Mouse (Mus musculus): ENCODE measurements at regions not wholly inside any gene's neighbourhood (a gene's known extent, or its start where the extent isn't known, plus 50 kb on each side); places are given as distances from the start of the nearest gene placed in this dataset.
A peak's percentile ranks its signal among the peaks of the same experiment; 100 is the strongest.
"Not testable (repeated sequence)": the region's sequence is repeated elsewhere in the genome, so short reads cannot be mapped to it uniquely, and the experiment has no call there.

DNA sequence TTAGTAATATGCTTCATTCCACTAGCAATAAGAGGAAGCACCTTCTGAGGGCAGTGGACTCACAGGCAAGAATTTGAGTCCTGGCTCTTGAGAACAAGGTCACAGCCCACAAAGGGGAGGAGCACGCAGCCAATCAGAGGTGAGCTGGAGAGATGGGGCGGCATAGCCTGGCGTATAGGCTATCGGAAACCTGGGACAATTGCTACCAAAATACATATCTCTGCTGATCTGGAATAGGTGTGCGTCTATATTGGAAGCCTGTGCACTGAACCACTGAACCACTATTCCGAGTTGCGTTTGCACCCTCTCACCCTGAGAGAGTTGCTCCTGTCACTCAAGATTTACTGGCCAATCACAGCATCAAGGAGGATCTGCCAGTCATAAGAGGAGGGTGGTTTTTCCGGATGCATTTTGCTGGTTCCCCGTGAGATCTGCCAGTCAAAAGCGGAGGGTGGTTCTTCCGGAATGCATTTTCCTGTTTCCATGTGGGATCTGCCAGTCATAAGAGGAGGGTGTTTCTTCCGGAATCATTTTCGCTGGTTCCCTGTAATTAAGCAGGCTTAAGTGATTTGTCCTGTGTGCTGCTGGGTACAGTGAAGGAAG lies 80.1 kb upstream of the Riok2 start:
- DNase-seq (ENCODE audit: low read depth, low spot score) = peak; percentile 75

DNA sequence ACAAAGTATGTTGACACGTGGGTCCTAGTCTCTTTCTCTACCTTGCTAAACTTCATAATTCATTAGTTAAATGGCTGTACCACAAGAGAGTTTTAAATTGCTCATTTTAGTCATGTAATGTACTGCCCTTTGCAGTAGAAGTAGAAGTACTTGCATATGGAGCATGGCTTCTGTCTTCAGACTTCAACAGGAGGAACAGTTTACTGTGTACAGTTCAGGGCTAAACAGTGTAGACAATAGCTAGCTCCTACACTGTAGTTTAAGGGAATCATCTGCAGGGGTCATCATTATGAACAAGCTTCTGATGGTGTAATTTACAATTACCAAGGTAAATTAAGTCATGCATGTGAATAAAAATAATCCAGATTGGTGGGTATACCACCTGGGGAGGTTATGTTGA lies 79.1 kb upstream of the Riok2 start:
- DNase-seq (ENCODE audit: low read depth, low spot score) = not testable (repeated sequence)

DNA sequence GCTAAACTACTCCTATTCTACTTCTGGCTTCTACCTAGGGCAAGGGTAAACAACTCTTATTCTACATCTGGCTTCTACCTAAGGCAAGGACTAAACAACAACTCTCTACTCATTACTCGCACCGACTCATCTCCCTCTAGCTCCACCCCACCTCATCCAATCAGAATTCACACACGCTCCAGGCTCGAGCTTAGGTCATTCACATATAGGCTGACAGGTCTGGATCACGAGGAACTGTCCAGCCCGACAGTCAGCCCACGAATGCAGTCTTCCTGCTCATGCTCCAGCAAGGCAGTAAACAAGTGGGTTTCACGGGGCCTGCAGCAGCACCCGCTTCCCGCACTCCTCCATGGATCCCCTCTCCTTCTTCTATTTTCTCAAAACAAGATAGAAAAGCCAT lies 70.6 kb upstream of the Riok2 start:
- DNase-seq (ENCODE audit: low read depth, low spot score) = not testable (repeated sequence)

All from skeletal muscle tissue, adult 2 months (tissue).